Mouse (Mus musculus): ENCODE measurements around the gene Gmpr.

Gmpr gene

GRCm38 (mm10) chr13:45505546-45505945 lies 1.7 kb upstream of the Gmpr start:
- no peak for DNase-seq (ENCODE audit: low read depth)

GRCm38 (mm10) chr13:45508495-45508894 lies 1.3 kb downstream of the Gmpr start:
- DNase-seq (ENCODE audit: low read depth), result no peak

GRCm38 (mm10) chr13:45509366-45509765 lies 2.1 kb downstream of the Gmpr start:
- DNase-seq (ENCODE audit: low read depth), result no peak

- DNase-seq (ENCODE audit: low read depth), result no peak
Observed at GRCm38 (mm10) chr13:45511706-45512435, 4.6 kb downstream of the Gmpr start.

GRCm38 (mm10) chr13:45512531-45512930 lies 5.3 kb downstream of the Gmpr start:
- DNase-seq (ENCODE audit: low read depth), result no peak

- no peak for DNase-seq (ENCODE audit: low read depth)
Observed at GRCm38 (mm10) chr13:45513009-45513984, 6.1 kb downstream of the Gmpr start.

- no peak for DNase-seq (ENCODE audit: low read depth)
Observed at GRCm38 (mm10) chr13:45514115-45514514, 6.9 kb downstream of the Gmpr start.

- no peak for DNase-seq (ENCODE audit: low read depth)
Observed at GRCm38 (mm10) chr13:45514832-45515422, 7.7 kb downstream of the Gmpr start.

GRCm38 (mm10) chr13:45516501-45517393 lies 9.5 kb downstream of the Gmpr start:
- no peak for DNase-seq (ENCODE audit: low read depth)

- DNase-seq (ENCODE audit: low read depth), result no peak
Observed at GRCm38 (mm10) chr13:45524305-45524704, 17.1 kb downstream of the Gmpr start.

GRCm38 (mm10) chr13:45524791-45525435 lies 17.7 kb downstream of the Gmpr start:
- no peak for DNase-seq (ENCODE audit: low read depth)

- DNase-seq (ENCODE audit: low read depth), result no peak
Observed at GRCm38 (mm10) chr13:45526230-45526629, 19.0 kb downstream of the Gmpr start.

GRCm38 (mm10) chr13:45527232-45527964 lies 20.2 kb downstream of the Gmpr start:
- DNase-seq (ENCODE audit: low read depth), result no peak

- DNase-seq (ENCODE audit: low read depth), result no peak
Observed at GRCm38 (mm10) chr13:45528787-45529186, 21.5 kb downstream of the Gmpr start.

- no peak for DNase-seq (ENCODE audit: low read depth)
Observed at GRCm38 (mm10) chr13:45530754-45531153, 23.5 kb downstream of the Gmpr start.

- no peak for DNase-seq (ENCODE audit: low read depth)
Observed at GRCm38 (mm10) chr13:45535731-45536453, 28.6 kb downstream of the Gmpr start.

GRCm38 (mm10) chr13:45537110-45537509 lies 29.9 kb downstream of the Gmpr start:
- DNase-seq (ENCODE audit: low read depth), result no peak

GRCm38 (mm10) chr13:45538091-45538490 lies 30.8 kb downstream of the Gmpr start:
- DNase-seq (ENCODE audit: low read depth), result no peak

- DNase-seq (ENCODE audit: low read depth), result no peak
Observed at GRCm38 (mm10) chr13:45538532-45539204, 31.4 kb downstream of the Gmpr start.
